Mouse (Mus musculus) E14TG2a.4 (cell line): Measurements from ENCODE around the gene Hpgd.

Experiments used
- CTCF ChIP-seq: conservative IDR thresholded peaks from 2 replicates; pipeline ENCODE4 v1.5.1; 2014; ENCODE audit warnings: low read length
- NANOG ChIP-seq: IDR thresholded peaks from 2 replicates; pipeline ENCODE4 v1.6.1; 2014; ENCODE audit warnings: borderline replicate concordance, low read length, mixed read lengths
- POU5F1 ChIP-seq: IDR thresholded peaks from 2 replicates; pipeline ENCODE4 v1.6.1; 2014; ENCODE audit warnings: low read length, borderline replicate concordance

GRCm38 (mm10) chr8:56304595-56304994 lies 10.2 kb downstream of the Hpgd start:
- no peak for TF ChIP-seq CTCF
- no peak for TF ChIP-seq NANOG
- TF ChIP-seq POU5F1: no peak
